ENCODE assay signal across 9 mouse cellular contexts in genomic region chr4:152096927-152097326, GRCm38 (mm10). TPM values are rescaled to one million over a fixed set of nuclear protein-coding genes. Genes with fewer than 3 reads are reported as not detected.
DNase-seq lines count a peak whose midpoint lies in the region; ATAC-seq and TF ChIP-seq lines count a peak whose summit lies in the region.
"Had no signal": no experiment of that assay in that cellular context is flagged by ENCODE, and none has a peak within 500 bp of the region (broad histone marks: within the 10 kb centered on the region; RNA-seq: fewer than 3 reads in every experiment).

No protein-coding gene starts in this region.

- WGBS in hindbrain, embryonic 15.5 days = 51% methylated on average over 6 of the region's 6 CpGs
- WGBS in midbrain, embryonic 11.5 days = 42% methylated on average over 6 of the region's 6 CpGs

- peak overlapping the region; percentile 92 for H3K27ac ChIP-seq in gastrocnemius, adult 2 months
- H3K27ac ChIP-seq in brown adipose tissue, adult 24 weeks (replicated peaks; ENCODE audit: low read depth, low read length) = peak overlapping the region; percentile 100
- H3K27ac ChIP-seq in hindbrain, embryonic 15.5 days (replicated peaks) = peak overlapping the region; percentile 40; the same call in 1 of the 2 replicates
- no peak overlapping the region for H3K27ac ChIP-seq in midbrain, embryonic 11.5 days (ENCODE audit: low read depth, low read length)

- H3K27me3 ChIP-seq in hindbrain, embryonic 15.5 days = no peaks in the 10 kb centered on the region
- H3K27me3 ChIP-seq in midbrain, embryonic 11.5 days (ENCODE audit: control insufficient read depth, insufficient read depth, low read length) = no peaks in the 10 kb centered on the region

- intact Hi-C loops in gastrocnemius, adult 2 months (cut with DNase I) = loop anchor here (1.0 to 2.0 kb wide), 2 partner anchors 59 to 116 kb away; partner anchors contain the start of gene Tas1r1

- no peak overlapping the region for H3K4me2 ChIP-seq in hindbrain, embryonic 15.5 days
- no peak overlapping the region for H3K4me2 ChIP-seq in midbrain, embryonic 11.5 days

- no peaks in the 10 kb centered on the region for H3K9me3 ChIP-seq in hindbrain, embryonic 15.5 days
- no peaks in the 10 kb centered on the region for H3K9me3 ChIP-seq in midbrain, embryonic 11.5 days (ENCODE audit: control insufficient read depth, low read length)

- no peak; the same call in 1 of the 2 replicates for ATAC-seq in hindbrain, embryonic 15.5 days (ENCODE audit: low FRiP score, low read depth)
- ATAC-seq in midbrain, embryonic 11.5 days (ENCODE audit: low FRiP score) = 0 out of 2 replicates have a peak, but pooled peaks have one; percentile 12
- no peak for ATAC-seq in activated CD4-positive, CD25-positive, alpha-beta regulatory T cell, adult 4 months

- no peaks in the 10 kb centered on the region for H3K4me1 ChIP-seq in brown adipose tissue, adult 24 weeks (ENCODE audit: control insufficient read depth, insufficient read depth, insufficient read length, low read length)
- H3K4me1 ChIP-seq in hindbrain, embryonic 15.5 days (replicated peaks) = 0 out of 2 replicates have a peak, but pooled peaks cover 3% of the 10 kb centered on the region
- peaks cover 3% of the 10 kb centered on the region; the same call in 1 of the 2 replicates for H3K4me1 ChIP-seq in midbrain, embryonic 11.5 days (ENCODE audit: control insufficient read depth, insufficient read depth, low read length)

- peak overlapping the region; percentile 75 for H3K4me3 ChIP-seq in gastrocnemius, adult 2 months
- peak overlapping the region; percentile 98 for H3K4me3 ChIP-seq in brown adipose tissue, adult 24 weeks (ENCODE audit: insufficient read depth, low read depth, low read length)
- peak overlapping the region; percentile 15; the same call in 1 of the 2 replicates for H3K4me3 ChIP-seq in hindbrain, embryonic 15.5 days
- H3K4me3 ChIP-seq in midbrain, embryonic 11.5 days (ENCODE audit: low read depth, low read length) = no peak overlapping the region

- no peak for DNase-seq in gastrocnemius, adult 2 months
- no peak for DNase-seq in gastrocnemius, adult 8-10 months (ENCODE audit: low spot score in 2 of 2)
- no peak for DNase-seq in midbrain, embryonic 11.5 days (ENCODE audit: low spot score, missing footprints)
- DNase-seq in thymus, postnatal 0 days (ENCODE audit: low spot score) = no peak
- DNase-seq in adrenal gland, postnatal 14 days = no peak
- DNase-seq: right cerebral cortex, adult 18-20 months had no signal

- H3K9ac ChIP-seq in hindbrain, embryonic 15.5 days = no peak overlapping the region
- no peak overlapping the region for H3K9ac ChIP-seq in midbrain, embryonic 11.5 days (ENCODE audit: low read length)

- TF ChIP-seq CTCF in gastrocnemius, adult 2 months (IDR thresholded peaks at IDR 0.05) = no peak

- no peaks in the 10 kb centered on the region for H3K36me3 ChIP-seq in hindbrain, embryonic 15.5 days
- H3K36me3 ChIP-seq in midbrain, embryonic 11.5 days (ENCODE audit: control insufficient read depth, insufficient read depth, low read length) = no peaks in the 10 kb centered on the region

RNA-seq across cellular contexts. Expression of gene Tnfrsf25, which starts 18.8 kb away (rescaled TPM):
- total RNA-seq in gastrocnemius, adult 2 months (2021) = 1 to 10 TPM in 1 of 2 experiments, under 1 TPM in 1; 0.38 to 2.0 TPM
- under 1 TPM in 3 of 4 experiments, not detected in 1; 0.40 to 0.90 (median 0.85) TPM for total RNA-seq in gastrocnemius, adult 8-10 months (2022)
- polyA plus RNA-seq in brown adipose tissue, adult 24 weeks (2012; ENCODE audit: insufficient read depth, insufficient read length, missing spikeins) = 1.9 TPM in 1 of 2 replicates, not detected in the other
- 0.97 and 1.8 TPM in 2 replicates for polyA plus RNA-seq in hindbrain, embryonic 15.5 days (2015; fragmentation: Nextera tagmentation; extraction: Ambion mirVana)
- polyA plus RNA-seq in midbrain, embryonic 11.5 days (2014; fragmentation: Nextera tagmentation; extraction: Ambion mirVana) = 0.28 and 0.31 TPM in 2 replicates
- 37.7 and 44.1 TPM in 2 replicates for polyA plus RNA-seq in thymus, postnatal 0 days (2015; fragmentation: Nextera tagmentation; extraction: Ambion mirVana)
- polyA plus RNA-seq in activated CD4-positive, CD25-positive, alpha-beta regulatory T cell, adult 4 months (2017; shearing (Covaris generic)) = 100 to 1,000 TPM; 132 to 150 TPM
- 2.9 and 4.8 TPM in 2 replicates for total RNA-seq in adrenal gland, postnatal 14 days (2021)

RNA-seq across cellular contexts. Expression of gene Plekhg5, which starts 24.6 kb away (rescaled TPM):
- 1 to 10 TPM; 4.9 to 6.6 TPM for total RNA-seq in gastrocnemius, adult 2 months (2021)
- total RNA-seq in gastrocnemius, adult 8-10 months (2022) = 1 to 10 TPM; 5.2 to 6.1 (median 5.8) TPM
- polyA plus RNA-seq in brown adipose tissue, adult 24 weeks (2012; ENCODE audit: insufficient read depth, insufficient read length, missing spikeins) = 2.3 and 5.7 TPM in 2 replicates
- polyA plus RNA-seq in hindbrain, embryonic 15.5 days (2015; fragmentation: Nextera tagmentation; extraction: Ambion mirVana) = 11.7 and 13.5 TPM in 2 replicates
- polyA plus RNA-seq in midbrain, embryonic 11.5 days (2014; fragmentation: Nextera tagmentation; extraction: Ambion mirVana) = 3.6 and 5.1 TPM in 2 replicates
- 3.4 and 3.9 TPM in 2 replicates for polyA plus RNA-seq in thymus, postnatal 0 days (2015; fragmentation: Nextera tagmentation; extraction: Ambion mirVana)
- 1 to 10 TPM; 1.3 to 2.6 TPM for polyA plus RNA-seq in activated CD4-positive, CD25-positive, alpha-beta regulatory T cell, adult 4 months (2017; shearing (Covaris generic))
- 16.9 and 21.5 TPM in 2 replicates for total RNA-seq in adrenal gland, postnatal 14 days (2021)

RNA-seq across cellular contexts. Expression of gene Espn, which starts 55.2 kb away (rescaled TPM):
- under 1 TPM; 0.13 to 0.45 TPM for total RNA-seq in gastrocnemius, adult 2 months (2021)
- total RNA-seq in gastrocnemius, adult 8-10 months (2022) = under 1 TPM; 0.11 to 0.48 (median 0.28) TPM
- 1.0 TPM in 1 of 2 replicates, not detected in the other for polyA plus RNA-seq in brown adipose tissue, adult 24 weeks (2012; ENCODE audit: insufficient read depth, insufficient read length, missing spikeins)
- polyA plus RNA-seq in hindbrain, embryonic 15.5 days (2015; fragmentation: Nextera tagmentation; extraction: Ambion mirVana) = 0.29 and 0.31 TPM in 2 replicates
- polyA plus RNA-seq in midbrain, embryonic 11.5 days (2014; fragmentation: Nextera tagmentation; extraction: Ambion mirVana) = 0.33 and 0.61 TPM in 2 replicates
- polyA plus RNA-seq in thymus, postnatal 0 days (2015; fragmentation: Nextera tagmentation; extraction: Ambion mirVana) = 3.2 and 3.6 TPM in 2 replicates
- 1 to 10 TPM; 6.9 to 8.3 TPM for polyA plus RNA-seq in activated CD4-positive, CD25-positive, alpha-beta regulatory T cell, adult 4 months (2017; shearing (Covaris generic))
- 0.71 and 0.96 TPM in 2 replicates for total RNA-seq in adrenal gland, postnatal 14 days (2021)

RNA-seq across cellular contexts. Expression of gene Nol9, which starts 57.8 kb away (rescaled TPM):
- total RNA-seq in gastrocnemius, adult 2 months (2021) = 10 to 100 TPM; 10.6 to 11.7 TPM
- 10 to 100 TPM in 2 of 4 experiments, 1 to 10 TPM in 2; 9.4 to 13.2 (median 10.0) TPM for total RNA-seq in gastrocnemius, adult 8-10 months (2022)
- polyA plus RNA-seq in brown adipose tissue, adult 24 weeks (2012; ENCODE audit: insufficient read depth, insufficient read length, missing spikeins) = 5.0 and 5.3 TPM in 2 replicates
- 24.7 and 27.1 TPM in 2 replicates for polyA plus RNA-seq in hindbrain, embryonic 15.5 days (2015; fragmentation: Nextera tagmentation; extraction: Ambion mirVana)
- polyA plus RNA-seq in midbrain, embryonic 11.5 days (2014; fragmentation: Nextera tagmentation; extraction: Ambion mirVana) = 23.4 TPM in 2 replicates
- 22.8 and 24.9 TPM in 2 replicates for polyA plus RNA-seq in thymus, postnatal 0 days (2015; fragmentation: Nextera tagmentation; extraction: Ambion mirVana)
- 10 to 100 TPM; 11.3 to 14.6 TPM for polyA plus RNA-seq in activated CD4-positive, CD25-positive, alpha-beta regulatory T cell, adult 4 months (2017; shearing (Covaris generic))
- 24.0 and 26.9 TPM in 2 replicates for total RNA-seq in adrenal gland, postnatal 14 days (2021)

RNA-seq across cellular contexts. Expression of gene Tas1r1, which starts 58.6 kb away (rescaled TPM):
- under 1 TPM; 0.53 to 0.59 TPM for total RNA-seq in gastrocnemius, adult 2 months (2021)
- 1 to 10 TPM in 1 of 4 experiments, under 1 TPM in 3; 0.32 to 1.3 (median 0.66) TPM for total RNA-seq in gastrocnemius, adult 8-10 months (2022)
- not detected in 2 replicates for polyA plus RNA-seq in brown adipose tissue, adult 24 weeks (2012; ENCODE audit: insufficient read depth, insufficient read length, missing spikeins)
- 1.6 and 1.8 TPM in 2 replicates for polyA plus RNA-seq in hindbrain, embryonic 15.5 days (2015; fragmentation: Nextera tagmentation; extraction: Ambion mirVana)
- polyA plus RNA-seq in midbrain, embryonic 11.5 days (2014; fragmentation: Nextera tagmentation; extraction: Ambion mirVana) = 0.44 and 0.58 TPM in 2 replicates
- polyA plus RNA-seq in thymus, postnatal 0 days (2015; fragmentation: Nextera tagmentation; extraction: Ambion mirVana) = 0.32 and 0.59 TPM in 2 replicates
- not detected for polyA plus RNA-seq in activated CD4-positive, CD25-positive, alpha-beta regulatory T cell, adult 4 months (2017; shearing (Covaris generic))
- total RNA-seq in adrenal gland, postnatal 14 days (2021) = not detected in 2 replicates

Comparison
In these comparisons a context has a peak if more than half of its experiments do, and no peak if none do; other contexts are left out.
1. RNA of gene Tnfrsf25, which starts 18.8 kb away (polyA plus RNA-seq): 132 to 150 TPM in activated CD4-positive, CD25-positive, alpha-beta regulatory T cell, adult 4 months and 37.7 to 44.1 TPM in thymus, postnatal 0 days; 0.97 to 1.8 TPM in hindbrain, embryonic 15.5 days, 0.28 to 0.31 TPM in midbrain, embryonic 11.5 days and 1.9 TPM in brown adipose tissue, adult 24 weeks; every median in the first group is over 10 times any median in the second.